Mouse (Mus musculus): ENCODE measurements around the gene Trim24. TPM values are rescaled to one million over a fixed set of nuclear protein-coding genes. Genes with fewer than 3 reads are reported as not detected.

Trim24 gene
- total RNA-seq, 2 experiments from 2014 or later, result 22.5 to 50.1 TPM

GRCm38 (mm10) chr6:38012829-38013228, 142.2 kb downstream of the Trim24 start:
- no peak for ATAC-seq (replicated peaks; ENCODE audit: low FRiP score, low TSS enrichment, poor library complexity, severe bottlenecking)

Other genes with a start within 250 kb of the Trim24 start
- not detected in 2 replicates for gene Svopl, start 176.2 kb downstream of the Trim24 start, total RNA-seq (2014; fragmentation: Nextera tagmentation)
- not detected in 2 replicates for gene Svopl, start 176.2 kb downstream of the Trim24 start, total RNA-seq (2017)
- not detected in 2 replicates for gene Tmem213, start 238.4 kb downstream of the Trim24 start, total RNA-seq (2014; fragmentation: Nextera tagmentation)
- gene Tmem213, start 238.4 kb downstream of the Trim24 start, total RNA-seq (2017), result not detected in 2 replicates